Mouse (Mus musculus) kidney, embryonic 16.5 days (tissue): ENCODE measurements around the gene Vapa. TPM values are rescaled to one million over a fixed set of nuclear protein-coding genes. Genes with fewer than 3 reads are reported as not detected.
A peak's percentile ranks its signal among the peaks of the same experiment; 100 is the strongest.

Experiments used
- ATAC-seq: fragments of 200-750 bp; cut with Nextera tagmentation; 2 replicates; pipeline ENCODE4 v1.8.0; 2017; ENCODE audit warnings: moderate TSS enrichment; ENCODE audit not compliant: low FRiP score, low TSS enrichment
- H3K27ac ChIP-seq: fragments of 300-500 bp; sonication (generic); 2 replicates; pipeline ENCODE4 v1.5.1; 2014; ENCODE audit warnings: low read length
- H3K27me3 ChIP-seq: fragments of 300-500 bp; sonication (generic); 2 replicates; pipeline ENCODE4 v1.6.1; 2014; ENCODE audit warnings: low read length, control low read depth, mixed read lengths; ENCODE audit not compliant: insufficient read depth
- H3K36me3 ChIP-seq: fragments of 300-500 bp; sonication (generic); 2 replicates; pipeline ENCODE4 v1.6.1; 2014; ENCODE audit warnings: low read length, control low read depth, mixed read lengths; ENCODE audit not compliant: insufficient read depth
- H3K4me1 ChIP-seq: fragments of 300-500 bp; sonication (generic); 2 replicates; pipeline ENCODE4 v1.6.1; 2014; ENCODE audit warnings: low read length, control low read depth, mixed read lengths; ENCODE audit not compliant: insufficient read depth
- H3K4me2 ChIP-seq: fragments of 300-500 bp; sonication (generic); replicated peaks from 2 replicates; pipeline ENCODE4 v1.6.1; 2014; ENCODE audit warnings: low read depth, low read length
- H3K4me3 ChIP-seq: fragments of 300-500 bp; sonication (generic); 2 replicates; pipeline ENCODE4 v1.5.1; 2014; ENCODE audit warnings: mild to moderate bottlenecking, low read length
- H3K9ac ChIP-seq: fragments of 300-500 bp; sonication (generic); replicated peaks from 2 replicates; pipeline ENCODE4 v1.6.1; 2014; ENCODE audit warnings: low read length
- H3K9me3 ChIP-seq: fragments of 300-500 bp; sonication (generic); 2 replicates; pipeline ENCODE4 v1.6.1; 2016; ENCODE audit warnings: low read length, control low read depth
- WGBS: fragments of 180-500 bp; shearing (Covaris S2); extraction: QIAGEN DNeasy Blood & Tissue Kit; methylation state at CpG from one replicate; pipeline ENCODE4 v1.1.7; 2014; 5-methylcytosine and 5-hydroxymethylcytosine counted together
- polyA plus RNA-seq: library from polyadenylated mRNA; unstranded; fragments of >200 nt; fragmentation: Nextera tagmentation; extraction: Ambion mirVana; gene quantifications from 2 replicates; pipeline ENCODE4 v1.2.1, GENCODE M21; 2015

The Vapa gene
- polyA plus RNA-seq, 1 experiment from 2014 or later = 165 TPM

DNA sequence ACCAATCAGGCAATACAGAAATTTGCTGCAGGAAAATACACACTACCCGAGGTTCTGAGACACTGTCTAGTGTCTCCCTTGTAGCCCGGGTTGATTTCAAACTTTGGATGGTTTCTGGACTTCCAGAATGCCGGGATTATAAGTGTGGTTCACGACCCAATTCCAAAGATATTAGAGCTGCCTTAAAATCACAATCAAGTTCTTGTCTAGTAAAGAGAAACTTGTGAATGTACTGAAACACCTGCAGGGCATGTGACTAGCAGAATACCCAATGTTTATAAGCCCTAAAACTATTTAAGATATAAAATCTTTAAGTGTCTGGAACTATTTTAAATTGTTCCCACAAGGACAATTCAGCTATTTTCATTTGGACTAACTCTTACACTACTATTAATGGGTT, 1.6 kb downstream of the Vapa start:
- no peaks in the 10 kb centered on the region for H3K9me3 ChIP-seq
- WGBS = 4% methylated on average over 4 of the region's 4 CpGs
- H3K4me2 ChIP-seq = peak overlapping the region; percentile 61
- H3K9ac ChIP-seq = peak overlapping the region; percentile 99
- H3K4me3 ChIP-seq = peak overlapping the region; percentile 89
- H3K4me1 ChIP-seq = peaks cover 39% of the 10 kb centered on the region
- no peaks in the 10 kb centered on the region for H3K36me3 ChIP-seq
- no peaks in the 10 kb centered on the region for H3K27me3 ChIP-seq
- ATAC-seq = no peak
- H3K27ac ChIP-seq = no peak overlapping the region

DNA sequence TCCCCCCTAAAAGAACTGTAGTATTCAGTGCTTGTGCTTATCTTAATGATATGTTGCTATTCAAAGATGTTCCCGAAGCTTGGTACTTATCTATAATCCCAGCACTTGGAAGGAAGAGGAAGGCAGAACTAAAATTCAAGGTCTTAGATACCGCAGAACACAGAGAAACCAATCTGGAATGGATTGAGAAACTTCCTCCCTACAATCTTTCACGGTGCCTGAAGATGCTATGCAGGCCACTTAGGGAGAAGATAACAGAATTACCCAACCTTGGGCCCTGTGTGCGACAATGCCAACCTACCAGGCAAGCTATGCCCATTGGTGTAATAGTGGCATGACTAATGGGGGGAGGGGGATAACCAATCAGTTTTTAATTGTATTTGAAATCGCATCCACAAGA, 4.6 kb downstream of the Vapa start:
- no peak overlapping the region for H3K9ac ChIP-seq
- no peak overlapping the region for H3K4me3 ChIP-seq
- H3K4me2 ChIP-seq = no peak overlapping the region
- H3K27ac ChIP-seq = no peak overlapping the region
- H3K27me3 ChIP-seq = no peaks in the 10 kb centered on the region
- H3K4me1 ChIP-seq = peaks cover 50% of the 10 kb centered on the region
- ATAC-seq = no peak
- 79% methylated on average over 5 of the region's 5 CpGs for WGBS
- no peaks in the 10 kb centered on the region for H3K36me3 ChIP-seq
- no peaks in the 10 kb centered on the region for H3K9me3 ChIP-seq

DNA sequence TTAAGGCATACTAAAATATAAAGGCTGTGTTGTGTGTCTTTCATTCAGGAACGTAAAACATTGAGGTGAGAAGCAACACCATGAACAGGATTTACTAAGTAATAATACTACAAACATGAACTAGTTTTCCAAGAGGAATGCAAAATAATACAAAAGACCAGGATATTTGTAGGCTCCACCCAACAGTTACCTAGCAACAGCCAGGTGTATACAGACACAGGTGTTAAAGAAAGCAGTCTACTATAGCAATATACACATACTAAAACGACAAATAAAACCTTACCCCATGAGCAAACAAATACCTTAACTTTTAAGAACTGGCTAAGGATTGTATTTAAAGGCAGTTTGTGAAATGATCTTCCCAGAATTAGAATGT, 5.1 kb downstream of the Vapa start:
- H3K27ac ChIP-seq = no peak overlapping the region
- peaks cover 50% of the 10 kb centered on the region for H3K4me1 ChIP-seq
- no peaks in the 10 kb centered on the region for H3K9me3 ChIP-seq
- WGBS = 85% methylated on average over 2 of the region's 2 CpGs
- no peak overlapping the region for H3K4me2 ChIP-seq
- no peaks in the 10 kb centered on the region for H3K36me3 ChIP-seq
- no peaks in the 10 kb centered on the region for H3K27me3 ChIP-seq
- ATAC-seq = no peak
- no peak overlapping the region for H3K4me3 ChIP-seq
- no peak overlapping the region for H3K9ac ChIP-seq

DNA sequence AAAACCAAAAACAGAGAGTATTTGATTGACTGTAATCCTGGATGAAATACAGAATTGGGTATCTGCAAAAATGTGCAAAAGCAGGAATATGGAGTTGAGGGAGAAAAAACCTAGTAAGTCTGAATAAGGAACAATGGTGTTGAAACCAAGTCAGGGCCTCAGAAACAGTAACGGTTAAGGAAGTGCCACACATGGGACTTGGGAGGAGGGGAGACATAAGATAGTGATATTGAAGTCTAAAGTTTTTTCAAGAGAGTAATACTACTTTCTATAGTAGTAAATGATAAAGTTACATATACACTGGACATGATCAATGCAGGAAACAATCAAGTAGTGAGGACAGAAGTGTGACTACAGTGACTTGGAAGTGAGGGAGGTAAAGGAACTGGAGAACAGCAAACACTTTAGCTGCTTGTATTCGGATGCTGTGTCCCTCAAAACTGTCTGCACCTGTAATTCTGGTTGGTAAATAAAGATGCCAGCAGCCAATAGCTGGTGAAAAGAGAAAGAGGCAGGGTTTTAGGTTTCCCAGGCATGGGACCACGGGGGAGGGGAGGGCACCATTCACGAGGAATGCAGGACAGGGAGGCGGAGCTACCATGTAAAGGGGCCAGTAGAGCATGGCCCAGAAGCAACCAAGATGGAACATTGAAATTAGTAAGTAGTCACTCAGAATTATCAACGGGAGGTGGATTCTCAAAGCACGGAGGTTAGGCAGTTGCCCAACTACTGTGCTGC, 5.6 kb downstream of the Vapa start:
- peaks cover 50% of the 10 kb centered on the region for H3K4me1 ChIP-seq
- H3K27ac ChIP-seq = no peak overlapping the region
- H3K27me3 ChIP-seq = no peaks in the 10 kb centered on the region
- no peaks in the 10 kb centered on the region for H3K36me3 ChIP-seq
- 46% methylated on average over 7 of the region's 7 CpGs for WGBS
- no peak overlapping the region for H3K4me2 ChIP-seq
- no peak overlapping the region for H3K4me3 ChIP-seq
- H3K9me3 ChIP-seq = no peaks in the 10 kb centered on the region
- ATAC-seq = no peak
- no peak overlapping the region for H3K9ac ChIP-seq

DNA sequence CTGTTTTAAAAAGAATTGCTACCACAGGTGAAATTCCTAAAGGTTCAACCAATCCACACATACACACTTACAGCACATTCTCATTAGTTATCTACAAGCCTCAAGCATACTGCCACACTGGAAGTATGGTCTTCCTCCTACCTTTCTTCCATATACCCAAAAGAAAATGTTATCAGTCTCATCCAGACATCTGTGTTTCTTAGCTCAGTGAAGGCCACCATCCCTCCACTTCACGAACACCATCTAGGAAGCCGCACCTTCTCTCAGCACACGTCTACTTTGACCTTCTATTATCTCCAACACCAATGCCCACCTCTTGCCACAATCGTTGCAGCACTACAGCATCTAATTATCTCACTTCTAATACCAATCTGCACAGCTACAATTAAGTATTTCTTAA, 7.3 kb downstream of the Vapa start:
- Histone ChIP-seq H3K4me1 (peaks cover 44% of the 10 kb centered on the region), H3K27ac (no peak overlapping the region), H3K36me3 (no peaks in the 10 kb centered on the region), H3K4me2 (no peak overlapping the region), H3K9ac (no peak overlapping the region), H3K9me3 (no peaks in the 10 kb centered on the region), H3K27me3 (no peaks in the 10 kb centered on the region), H3K4me3 (no peak overlapping the region)
- no peak for ATAC-seq
- WGBS = 86% methylated on average over 4 of the region's 4 CpGs

DNA sequence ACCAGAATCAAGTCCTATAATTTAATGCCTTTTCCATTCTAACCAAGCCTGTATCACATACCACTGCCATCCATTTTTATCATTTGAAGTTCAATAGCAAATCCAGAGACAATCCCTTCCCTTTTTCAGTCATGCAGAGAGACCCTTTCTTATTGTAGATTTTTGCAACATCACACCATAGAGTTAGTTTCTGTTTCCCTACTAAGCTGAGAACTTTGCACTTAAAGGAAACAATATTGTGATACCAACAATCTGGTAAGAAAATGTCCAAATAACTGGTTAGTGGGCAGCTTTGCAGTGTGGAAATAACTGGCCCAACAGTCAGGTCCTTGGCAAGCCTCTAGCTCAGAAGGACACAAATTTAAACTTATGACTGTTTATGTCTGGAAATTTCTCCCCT, 8.5 kb downstream of the Vapa start:
- H3K27ac ChIP-seq = no peak overlapping the region
- no peaks in the 10 kb centered on the region for H3K27me3 ChIP-seq
- no peak overlapping the region for H3K9ac ChIP-seq
- ATAC-seq = no peak
- H3K36me3 ChIP-seq = no peaks in the 10 kb centered on the region
- H3K9me3 ChIP-seq = no peaks in the 10 kb centered on the region
- H3K4me3 ChIP-seq = no peak overlapping the region
- peaks cover 42% of the 10 kb centered on the region for H3K4me1 ChIP-seq
- no peak overlapping the region for H3K4me2 ChIP-seq

DNA sequence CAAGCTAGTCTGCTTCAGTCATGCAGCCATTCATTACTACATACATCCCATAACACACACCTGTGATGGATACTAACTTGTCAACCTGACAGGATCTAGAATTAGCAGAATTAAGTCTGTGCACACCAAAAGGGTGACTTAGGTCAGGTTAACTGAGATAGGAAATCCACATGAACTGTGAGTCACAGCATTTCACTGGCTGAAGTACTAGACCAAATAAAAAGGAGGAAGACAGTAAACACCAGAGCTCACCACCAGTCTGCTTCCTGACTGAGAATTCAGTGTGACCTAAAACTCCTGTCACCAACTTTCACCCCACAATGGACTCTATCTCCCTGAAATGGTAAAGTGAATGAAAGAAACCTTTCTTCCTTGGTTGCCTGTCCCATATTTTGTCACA, 9.0 kb downstream of the Vapa start:
- no peak overlapping the region for H3K27ac ChIP-seq
- peaks cover 38% of the 10 kb centered on the region for H3K4me1 ChIP-seq

DNA sequence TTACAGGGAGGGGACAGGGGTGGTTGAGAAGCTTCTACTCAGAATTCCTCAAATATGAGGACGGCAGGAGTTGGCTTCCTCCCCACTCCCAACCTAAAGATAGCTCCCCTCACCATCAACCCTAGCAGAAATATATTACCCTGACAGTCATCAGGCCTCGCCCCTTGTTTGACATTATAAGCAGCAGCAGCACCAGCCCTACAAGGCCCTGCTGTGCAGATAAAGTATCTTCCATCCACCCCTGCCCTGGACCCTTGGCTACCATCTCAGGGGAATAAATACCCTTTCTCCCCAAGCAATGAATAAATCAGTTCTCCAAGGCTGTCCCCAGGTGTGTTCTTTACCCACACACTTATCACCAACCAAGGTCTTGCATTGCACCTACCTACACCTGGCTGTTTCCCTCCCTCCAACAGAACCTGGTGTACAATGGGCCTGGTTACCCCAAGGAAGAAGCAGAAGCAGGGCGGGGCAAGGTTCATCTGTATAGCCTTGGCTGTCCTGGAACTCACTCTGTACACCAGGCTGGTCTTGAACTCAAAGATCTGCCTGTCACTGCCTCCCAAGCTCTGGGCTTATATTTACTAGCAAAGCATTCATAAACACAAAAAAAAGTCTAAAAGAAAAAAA, 15.4 kb downstream of the Vapa start:
- H3K9ac ChIP-seq = no peak overlapping the region
- H3K4me2 ChIP-seq = no peak overlapping the region
- WGBS = 79% methylated on average over 3 of the region's 3 CpGs
- H3K4me3 ChIP-seq = no peak overlapping the region
- no peaks in the 10 kb centered on the region for H3K27me3 ChIP-seq
- no peak overlapping the region for H3K27ac ChIP-seq
- no peak for ATAC-seq
- H3K4me1 ChIP-seq = peaks cover 27% of the 10 kb centered on the region
- peaks cover 1% of the 10 kb centered on the region; the same call in 1 of the 2 replicates for H3K36me3 ChIP-seq
- no peaks in the 10 kb centered on the region for H3K9me3 ChIP-seq

More for the DNA sequence above, 9.0 kb downstream of the Vapa start:
- H3K27me3 ChIP-seq = no peaks in the 10 kb centered on the region
- H3K4me2 ChIP-seq = no peak overlapping the region
- no peaks in the 10 kb centered on the region for H3K9me3 ChIP-seq
- no peaks in the 10 kb centered on the region for H3K36me3 ChIP-seq
- H3K4me3 ChIP-seq = no peak overlapping the region
- H3K9ac ChIP-seq = no peak overlapping the region
- no peak for ATAC-seq

DNA sequence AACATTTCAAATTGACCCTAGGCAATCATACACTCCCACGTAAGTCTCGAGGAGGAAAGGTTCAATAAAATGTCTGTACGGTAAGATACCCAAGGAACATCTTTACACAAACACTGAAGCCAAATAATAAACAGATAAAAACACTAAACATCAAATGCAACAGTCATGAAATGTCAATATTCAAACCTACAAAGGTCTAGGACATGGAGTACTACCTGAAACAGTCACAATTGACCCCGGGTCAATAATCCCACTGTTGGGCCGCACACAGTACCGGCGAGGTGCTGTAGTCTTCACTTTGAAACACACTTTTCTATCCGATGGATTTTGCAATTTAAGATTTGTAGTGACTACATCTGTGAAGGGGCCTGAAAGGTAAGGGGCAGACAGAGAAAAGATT, 18.7 kb downstream of the Vapa start:
- H3K27ac ChIP-seq = no peak overlapping the region
- 83% methylated on average over 8 of the region's 8 CpGs for WGBS

DNA sequence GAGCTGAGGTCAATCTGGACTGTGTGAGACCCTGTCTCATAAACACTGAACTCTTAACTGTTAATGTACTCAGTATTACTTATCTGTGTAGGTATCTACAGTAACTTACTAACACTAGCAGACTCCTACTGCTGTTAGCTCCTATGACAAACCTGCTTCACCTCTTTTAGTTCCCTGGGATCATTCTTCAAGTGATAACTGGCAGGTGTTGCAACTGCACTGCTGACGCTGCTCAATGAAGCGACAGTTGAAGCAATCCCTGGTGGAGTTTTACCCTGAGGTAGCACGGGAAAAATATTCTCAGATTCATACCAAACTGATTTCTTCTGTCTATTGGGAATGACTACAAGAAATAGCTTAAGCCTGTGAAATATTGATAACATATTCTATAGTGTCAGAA, 26.5 kb downstream of the Vapa start:
- H3K9me3 ChIP-seq = no peaks in the 10 kb centered on the region
- no peaks in the 10 kb centered on the region for H3K4me1 ChIP-seq
- no peak overlapping the region for H3K9ac ChIP-seq
- WGBS = 91% methylated on average over 3 of the region's 3 CpGs
- H3K4me3 ChIP-seq = no peak overlapping the region
- no peak overlapping the region for H3K27ac ChIP-seq
- ATAC-seq = no peak
- H3K36me3 ChIP-seq = peaks cover 18% of the 10 kb centered on the region
- no peaks in the 10 kb centered on the region for H3K27me3 ChIP-seq
- H3K4me2 ChIP-seq = no peak overlapping the region

More for the DNA sequence above, 18.7 kb downstream of the Vapa start:
- no peak overlapping the region for H3K4me2 ChIP-seq
- no peak overlapping the region for H3K9ac ChIP-seq
- H3K36me3 ChIP-seq = peaks cover 18% of the 10 kb centered on the region
- H3K27me3 ChIP-seq = no peaks in the 10 kb centered on the region
- no peak for ATAC-seq
- no peaks in the 10 kb centered on the region for H3K9me3 ChIP-seq
- H3K4me1 ChIP-seq = peaks cover 21% of the 10 kb centered on the region
- H3K4me3 ChIP-seq = no peak overlapping the region
